Mouse (Mus musculus) mature B cell (primary cell): ENCODE results near the gene Gm17657.

ENCODE experiments used
- in situ Hi-C: fragments of 300-500 bp; cut with MboI; formaldehyde crosslinking; loops from 2 replicates; pipeline ENCODE4 v1.14.3; 2019

Gm17657 gene

DNA sequence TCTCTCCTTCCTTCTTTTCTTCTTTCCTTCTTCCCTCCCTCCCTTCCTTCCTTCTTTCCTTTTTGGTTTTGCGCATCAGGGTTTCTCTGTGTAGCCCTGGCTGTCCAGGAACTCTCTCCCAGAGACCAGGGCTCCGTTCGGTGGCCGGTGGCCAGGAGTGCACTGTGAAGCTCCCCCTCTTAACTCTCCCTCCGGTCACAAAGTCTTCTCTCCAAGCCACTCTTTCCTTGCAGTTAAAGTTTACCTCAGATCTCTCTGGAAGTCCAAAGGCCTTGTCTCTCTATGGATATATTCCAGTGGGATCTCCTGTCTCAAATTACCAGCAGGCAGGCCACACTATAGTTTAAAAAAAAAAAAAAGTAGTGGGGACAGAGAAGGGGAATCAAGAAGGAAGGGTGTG is 4.2 kb downstream of the Gm17657 start:
- in situ Hi-C loops, result no loop called here

GRCm38 (mm10) chr17:29544064-29544463 is 5.4 kb downstream of the Gm17657 start:
- in situ Hi-C loops, result no loop called here

DNA sequence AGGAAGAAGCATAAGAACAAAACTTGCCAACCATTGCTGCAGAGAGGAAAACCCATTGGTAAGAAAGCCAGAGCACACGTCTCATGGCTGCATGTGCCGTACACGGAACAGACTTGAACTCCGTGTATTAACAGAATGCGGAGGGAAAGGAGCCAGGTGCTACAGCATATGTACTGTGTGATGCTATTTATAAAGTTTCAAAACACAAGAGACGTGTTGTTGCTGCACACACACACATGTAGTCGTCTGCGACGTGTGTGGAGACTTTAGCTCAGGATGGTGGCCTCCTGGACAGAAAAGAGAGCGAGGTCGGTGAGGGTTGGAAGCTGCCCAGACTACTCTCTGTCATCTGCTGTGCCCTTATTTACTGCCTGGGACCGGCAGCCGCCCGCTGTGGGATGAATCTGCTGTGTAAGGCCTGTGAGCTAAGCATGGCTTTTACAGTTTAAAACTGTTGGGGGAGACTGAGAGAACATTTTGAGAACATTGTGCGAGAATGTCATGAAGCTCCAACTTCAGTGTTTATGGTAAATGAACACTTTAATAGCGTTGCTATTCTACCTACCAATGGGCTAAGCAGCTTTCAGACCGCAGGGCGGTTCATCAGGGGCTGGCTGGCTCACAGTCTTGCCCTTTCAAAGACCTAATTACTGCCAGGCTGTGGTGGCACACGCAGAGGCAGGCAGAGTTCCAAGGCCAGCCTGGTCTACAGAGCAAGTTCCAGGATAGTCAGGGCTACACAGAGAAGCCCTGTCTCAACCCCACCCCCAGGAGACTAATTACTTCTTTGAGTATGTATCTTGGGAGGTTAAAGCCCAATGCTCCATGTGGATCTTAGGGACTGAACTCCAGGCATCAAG is 6.4 kb downstream of the Gm17657 start:
- in situ Hi-C loops, result no loop called here

GRCm38 (mm10) chr17:29541419-29541818 is 8.0 kb downstream of the Gm17657 start:
- in situ Hi-C loops, result no loop called here

DNA sequence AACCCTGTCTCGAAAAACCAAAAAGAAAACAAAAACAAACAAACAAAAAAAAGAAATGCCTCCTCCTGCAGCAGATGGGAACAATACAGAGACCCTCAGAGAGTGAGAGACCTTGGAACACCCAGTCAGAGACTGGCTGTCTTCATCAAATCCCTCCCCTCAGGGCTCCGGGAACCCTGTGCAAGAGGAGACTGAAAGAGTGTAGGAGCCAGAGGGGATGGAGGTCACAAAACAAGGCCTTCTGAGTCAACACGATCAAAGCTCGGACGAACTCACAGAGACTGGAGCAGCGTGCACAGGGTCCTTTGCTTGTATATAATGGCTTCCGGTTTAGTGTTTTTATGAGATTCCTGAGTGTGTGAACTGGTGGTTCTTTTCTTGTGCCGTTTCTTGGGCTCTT is 9.0 kb downstream of the Gm17657 start:
- in situ Hi-C loops, result no loop called here

DNA sequence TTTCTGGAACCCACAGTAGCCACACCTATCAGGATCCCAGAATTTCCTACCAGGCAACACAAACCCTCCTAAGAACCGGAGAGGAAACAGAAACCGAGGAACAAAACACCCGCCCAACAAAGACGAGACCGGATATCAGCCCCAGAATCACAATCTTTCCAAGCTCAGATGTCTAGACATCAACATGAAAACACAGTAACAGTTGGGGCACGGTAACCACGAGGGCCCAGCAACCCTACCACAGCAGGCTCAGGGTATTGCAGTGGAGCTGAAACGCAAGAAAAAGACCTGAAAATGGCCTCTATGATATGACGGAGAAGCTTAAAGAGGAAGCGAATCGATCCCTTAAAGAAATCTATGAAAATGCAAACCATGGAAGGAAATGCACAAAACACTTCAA is 15.6 kb downstream of the Gm17657 start:
- in situ Hi-C loops, result no loop called here

GRCm38 (mm10) chr17:29531757-29532384 is 17.6 kb downstream of the Gm17657 start:
- in situ Hi-C loops, result no loop called here

- in situ Hi-C loops, result no loop called here
These were observed 18.2 kb downstream of the Gm17657 start for GRCm38 (mm10) chr17:29531278-29531677.

GRCm38 (mm10) chr17:29530508-29530907 is 18.9 kb downstream of the Gm17657 start:
- in situ Hi-C loops, result no loop called here

DNA sequence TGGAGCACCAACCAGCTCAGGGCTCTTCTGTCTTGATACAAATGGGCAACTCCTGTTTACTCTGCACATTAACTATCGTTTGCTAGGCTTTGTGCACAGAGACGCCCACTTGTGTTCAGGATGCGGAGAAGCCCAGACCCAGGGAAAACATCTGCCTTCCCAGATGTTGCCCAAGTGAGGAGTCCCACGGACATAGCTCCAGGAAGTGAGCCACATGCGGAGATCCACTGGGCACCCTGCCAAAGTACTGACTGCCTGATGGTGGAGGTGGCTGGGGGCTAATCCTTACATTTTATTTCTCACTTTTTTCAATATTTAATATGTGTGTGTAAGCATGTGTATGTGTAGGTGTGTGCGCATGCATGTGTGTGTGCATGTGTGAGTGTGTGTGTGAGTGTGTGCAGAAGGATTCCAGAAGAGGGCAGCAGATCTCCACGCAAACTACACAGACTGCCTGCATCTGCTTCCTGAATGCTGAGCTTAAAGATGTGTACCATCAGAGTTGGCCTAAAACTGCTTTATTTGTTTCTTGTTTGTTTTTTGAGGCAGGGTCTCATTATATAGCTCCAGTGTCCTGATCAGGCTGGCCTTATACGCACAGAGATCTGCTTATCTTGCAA is 20.8 kb downstream of the Gm17657 start:
- in situ Hi-C loops, result no loop called here

DNA sequence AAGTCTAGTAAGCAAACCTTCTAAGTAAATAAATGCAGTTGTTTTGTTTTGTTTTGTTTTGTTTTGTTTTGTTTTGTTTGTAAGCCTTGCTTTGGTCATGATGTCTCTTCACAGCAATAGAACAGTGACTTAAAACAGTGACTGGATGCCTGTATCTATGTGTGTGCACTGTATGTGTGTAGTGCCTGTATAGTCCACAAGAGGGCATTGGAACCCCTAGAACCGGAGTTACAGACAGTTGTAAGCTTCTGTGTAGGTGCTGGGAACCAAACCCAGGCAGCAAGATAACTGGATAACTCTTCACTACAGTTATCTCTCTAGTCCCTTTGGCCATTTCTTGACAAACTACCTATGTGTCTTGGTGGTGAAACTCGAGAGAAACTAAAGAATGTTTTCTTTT is 23.8 kb downstream of the Gm17657 start:
- in situ Hi-C loops, result no loop called here

- in situ Hi-C loops, result loop anchor here (10.0 kb wide), 1 partner anchor 475 kb away; no protein-coding TSS in a partner anchor
These were observed 29.7 kb downstream of the Gm17657 start for GRCm38 (mm10) chr17:29519731-29520130.

DNA sequence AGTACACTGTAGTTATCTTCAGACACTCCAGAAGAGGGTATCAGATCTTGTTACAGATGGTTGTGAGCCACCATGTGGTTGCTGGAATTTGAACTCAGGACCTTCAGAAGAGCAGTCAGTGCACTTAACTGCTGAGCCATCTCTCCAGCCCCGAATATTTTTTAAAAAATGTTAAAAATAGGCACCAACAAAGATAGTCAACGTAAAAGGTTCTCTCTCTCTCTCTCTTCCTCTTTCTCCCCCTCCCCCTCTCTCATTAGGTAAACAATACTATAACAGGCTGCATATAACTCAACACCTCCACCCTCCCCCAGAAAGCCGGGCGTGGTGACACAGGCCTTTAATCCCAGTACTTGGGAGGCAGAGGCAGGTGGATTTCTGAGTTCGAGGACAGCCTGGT is 30.8 kb downstream of the Gm17657 start:
- in situ Hi-C loops, result loop anchor here (10.0 kb wide), 1 partner anchor 474 kb away; no protein-coding TSS in a partner anchor

DNA sequence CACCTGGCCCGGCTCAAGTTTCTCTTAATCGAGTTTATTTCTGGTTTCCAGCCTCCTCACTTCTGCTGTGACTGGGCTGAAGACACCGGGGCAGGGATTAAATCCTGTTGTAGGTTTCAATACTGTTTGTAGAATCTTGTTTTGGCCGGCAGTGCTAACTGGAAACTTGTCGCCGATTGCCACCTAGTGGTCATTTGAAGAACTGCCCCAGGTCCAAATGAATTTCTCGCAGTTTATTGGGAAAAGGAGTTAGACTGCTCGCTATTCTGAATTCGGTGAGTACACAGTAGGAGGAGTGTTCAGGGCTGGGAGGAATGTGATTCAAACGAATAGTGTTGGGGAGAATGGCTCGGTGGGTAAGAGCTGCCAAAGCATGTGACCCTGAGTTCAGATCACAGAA is 35.0 kb downstream of the Gm17657 start:
- in situ Hi-C loops, result loop anchor here (5.0 to 10.0 kb wide), 2 partner anchors 132 to 470 kb away; no protein-coding TSS in a partner anchor

DNA sequence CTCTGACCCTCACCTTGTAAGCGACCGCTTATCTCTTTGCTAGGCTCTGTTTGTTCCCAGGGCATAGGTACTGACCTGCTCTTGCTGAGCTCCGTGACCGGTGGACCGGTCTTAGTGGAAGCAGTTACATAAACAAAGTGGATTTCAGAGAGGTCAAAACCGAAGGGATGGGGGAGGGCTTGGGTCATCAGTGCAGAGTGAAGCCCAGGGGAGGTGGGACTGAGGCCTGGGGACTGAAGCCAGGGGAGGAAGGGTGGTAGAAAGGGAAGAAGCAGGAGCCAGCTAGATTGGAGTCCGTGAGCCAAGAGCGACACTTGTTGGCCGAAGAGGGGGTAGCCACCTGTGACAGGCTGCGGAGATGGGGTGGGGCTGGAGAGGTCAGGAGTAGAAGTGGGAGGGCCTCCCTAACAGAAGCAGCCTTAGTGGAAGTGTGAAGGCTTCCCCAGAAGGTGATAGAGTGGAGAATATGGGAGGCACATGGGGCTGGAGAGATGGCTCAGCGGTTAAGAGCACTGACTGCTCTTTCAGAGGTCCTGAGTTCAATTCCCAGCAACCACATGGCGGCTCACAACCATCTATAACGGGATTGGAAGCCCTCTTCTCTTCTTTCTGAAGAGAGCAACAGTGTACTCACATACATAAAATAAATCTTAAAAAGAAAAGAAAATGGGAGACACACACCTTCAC is 36.3 kb downstream of the Gm17657 start:
- in situ Hi-C loops, result loop anchor here (5.0 to 10.0 kb wide), 2 partner anchors 131 to 468 kb away; no protein-coding TSS in a partner anchor

DNA sequence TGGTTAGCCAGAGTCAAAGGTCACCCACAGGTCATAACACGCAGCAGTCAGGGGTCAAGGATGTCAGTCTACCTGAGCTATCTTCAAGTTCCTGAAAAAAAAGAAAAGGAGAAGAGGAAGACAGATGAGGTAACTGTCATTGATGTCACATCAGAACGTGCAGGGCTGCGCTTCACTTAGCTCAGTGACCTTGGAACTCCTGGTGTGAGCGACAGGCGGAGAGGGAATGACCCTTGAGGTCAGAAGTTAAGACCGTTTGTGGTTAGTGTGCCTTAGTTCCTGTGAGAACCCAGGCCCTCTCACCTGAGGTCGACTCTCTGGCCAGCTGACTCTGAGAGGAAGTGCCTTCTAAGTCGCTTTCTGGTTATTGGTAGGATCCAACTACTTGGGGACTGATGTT is 38.7 kb downstream of the Gm17657 start:
- in situ Hi-C loops, result loop anchor here (5.0 to 10.0 kb wide), 2 partner anchors 128 to 466 kb away; no protein-coding TSS in a partner anchor

DNA sequence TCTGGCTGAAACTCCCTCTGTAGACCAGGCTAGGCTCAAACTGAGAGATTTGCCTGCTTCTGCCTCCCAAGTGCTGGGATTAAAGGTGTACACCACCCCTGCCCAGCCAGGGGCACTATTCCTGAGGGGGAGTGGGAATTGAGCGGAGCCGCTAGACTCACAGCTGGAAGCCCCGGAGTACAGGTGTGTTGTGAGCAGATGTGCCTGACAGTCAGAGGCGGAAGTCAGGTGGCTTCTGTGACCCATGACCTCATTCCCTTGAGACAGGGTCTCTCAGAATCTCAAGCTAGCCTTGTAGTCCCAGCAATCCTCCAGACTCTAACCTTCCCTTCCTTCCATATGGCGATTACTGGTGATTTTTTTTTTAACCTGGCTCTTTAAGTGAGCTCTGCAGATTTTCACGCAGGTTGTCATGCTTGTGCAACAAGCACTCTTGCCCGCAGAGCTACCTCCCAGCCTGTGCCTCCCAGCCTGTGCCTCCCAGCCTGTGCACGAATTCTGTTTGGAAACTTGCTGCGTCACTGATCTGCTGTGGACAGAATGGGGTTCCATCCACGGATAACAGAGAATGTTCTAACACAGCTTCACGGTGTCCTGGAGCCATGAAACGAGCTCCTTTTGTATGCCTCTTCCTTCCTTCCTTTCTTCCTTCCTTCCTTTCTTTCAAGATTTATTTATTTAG is 40.4 kb downstream of the Gm17657 start:
- in situ Hi-C loops, result no loop called here

DNA sequence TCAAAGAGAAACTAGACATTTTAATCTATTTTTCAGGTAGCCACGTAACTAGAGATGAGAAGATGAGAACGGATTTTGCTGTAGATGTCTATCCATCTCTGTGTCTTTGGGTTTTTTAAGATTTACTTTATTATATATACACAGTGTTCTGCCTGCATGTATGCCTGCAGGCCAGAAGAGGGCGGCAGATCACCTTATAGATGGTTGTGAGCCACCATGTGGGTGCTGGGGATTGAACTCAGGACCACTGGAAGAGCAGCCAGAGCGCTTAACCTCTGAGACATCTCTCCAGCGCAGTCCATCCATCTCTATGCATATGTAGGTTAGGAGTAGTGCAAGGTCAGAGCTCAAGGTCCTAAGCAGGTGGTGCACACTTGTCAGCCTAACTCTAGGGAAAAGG is 45.7 kb downstream of the Gm17657 start:
- in situ Hi-C loops, result no loop called here

DNA sequence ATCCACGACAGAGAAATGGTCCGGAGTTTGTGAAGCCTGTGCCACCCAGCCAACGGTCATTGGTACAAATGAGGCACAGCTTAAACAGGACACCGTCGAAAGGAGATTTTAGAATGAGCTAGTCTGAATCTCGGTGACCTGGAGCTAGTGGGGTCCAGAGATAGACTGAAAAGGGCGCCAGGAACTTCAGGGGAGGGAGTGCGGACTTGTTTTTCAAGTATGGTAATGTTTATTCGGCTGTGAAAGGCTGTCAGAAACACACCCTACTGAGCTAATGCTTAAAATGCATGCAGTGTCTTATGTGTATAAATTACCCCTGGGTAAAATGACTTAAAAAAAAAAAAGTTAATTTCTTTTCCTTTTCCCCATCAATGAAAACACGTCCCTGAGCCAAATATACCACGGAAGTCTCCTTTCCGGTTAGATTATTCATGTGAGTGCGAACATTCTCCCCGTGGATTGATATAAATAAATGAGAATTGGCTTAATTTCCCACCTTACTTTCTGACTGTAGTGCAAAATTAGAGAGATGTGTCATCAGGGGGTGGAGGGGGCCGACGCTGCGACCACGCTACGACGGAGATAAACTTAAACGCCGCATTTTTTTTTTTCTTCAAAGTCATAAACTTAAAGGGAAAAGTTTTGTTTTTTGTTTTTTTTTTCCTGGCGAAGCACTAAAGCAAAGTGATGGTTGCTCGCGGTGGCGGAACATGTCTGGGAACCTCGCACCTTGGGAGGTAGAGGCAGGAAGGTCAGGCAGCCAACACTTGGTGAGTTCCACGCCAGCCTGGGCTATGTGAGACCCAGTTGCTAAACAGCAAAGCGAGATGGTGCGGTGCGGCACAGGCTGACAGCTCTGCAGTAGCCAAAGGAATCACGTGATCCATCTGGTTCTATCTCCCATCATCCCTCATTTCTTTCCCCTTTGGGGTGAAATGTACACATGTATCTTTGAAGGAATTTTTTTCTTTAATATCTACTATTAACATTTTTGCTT is 46.5 kb downstream of the Gm17657 start:
- in situ Hi-C loops, result no loop called here

DNA sequence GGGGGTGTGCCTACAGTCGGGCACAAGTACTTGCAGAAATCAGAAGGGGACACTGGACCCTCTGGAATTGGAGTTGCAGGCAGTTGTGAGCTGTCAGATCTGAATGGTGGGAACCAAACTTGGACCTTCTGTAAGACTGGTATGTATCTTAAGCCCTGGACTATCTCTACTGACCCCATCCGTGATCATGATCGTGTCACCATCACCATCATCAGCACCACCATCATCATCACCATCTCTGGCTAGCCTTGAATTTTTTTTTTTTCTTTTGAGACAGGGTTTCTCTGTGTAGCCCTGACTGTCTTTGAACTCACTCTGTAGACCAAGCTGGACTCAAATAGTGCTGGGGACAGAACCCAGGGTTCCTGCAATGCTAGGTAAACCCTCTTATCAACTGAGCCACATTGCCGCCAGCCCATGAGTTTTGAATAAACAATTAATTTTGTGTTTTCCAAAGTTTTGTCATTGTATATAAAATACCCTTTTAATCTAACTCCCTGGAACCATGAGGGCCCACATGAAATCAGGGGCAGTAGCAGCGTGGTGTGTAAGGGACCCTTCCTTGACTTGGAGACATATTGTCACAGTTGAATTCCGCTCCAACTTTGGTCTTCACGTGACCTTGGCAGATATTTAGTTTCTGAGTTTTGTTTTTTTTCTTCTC is 47.3 kb downstream of the Gm17657 start:
- in situ Hi-C loops, result no loop called here
